Mouse (Mus musculus): ENCODE measurements around the gene Tsen34.

- TF ChIP-seq CTCF (IDR thresholded peaks at IDR 0.05; ENCODE audit: borderline replicate concordance, control insufficient read depth, extremely low read depth, insufficient read depth, low read length, poor library complexity) (no peak), POLR2A (IDR thresholded peaks at IDR 0.05; ENCODE audit: control insufficient read depth, extremely low read depth, insufficient read depth, low read length, poor library complexity) (no peak)
These were observed 19.7 kb downstream of the Tsen34 start for GRCm38 (mm10) chr7:3712264-3712942.

All from thymus, adult 2 months (tissue).